Mouse (Mus musculus) erythroblast, embryonic 14.5 days (primary cell): ENCODE measurements around the gene Gli2.

ENCODE experiments used
- GATA1 ChIP-seq: IDR thresholded peaks from 2 replicates; pipeline ENCODE4 v1.6.1; 2012; ENCODE audit warnings: low read length, inconsistent platforms, mixed read lengths
- TAL1 ChIP-seq: IDR thresholded peaks from 3 replicates; pipeline ENCODE4 v1.6.1; 2012; ENCODE audit warnings: low read length, inconsistent platforms, mixed read lengths

GRCm38 (mm10) chr1:118880781-118881247 lies 172.6 kb downstream of the Gli2 start:
- TF ChIP-seq GATA1 (no peak), TAL1 (no peak)
